Mouse (Mus musculus) urinary bladder, adult 18-20 months (tissue): Measurements from ENCODE around the gene Dtx1.

Experiments used
- DNase-seq, 2 experiments: peaks; one replicate each; pipeline ENCODE4 v3.0.0; 2022; ENCODE audit warnings: low spot score in 2 of 2, mixed read lengths in 2 of 2

The Dtx1 gene

DNA sequence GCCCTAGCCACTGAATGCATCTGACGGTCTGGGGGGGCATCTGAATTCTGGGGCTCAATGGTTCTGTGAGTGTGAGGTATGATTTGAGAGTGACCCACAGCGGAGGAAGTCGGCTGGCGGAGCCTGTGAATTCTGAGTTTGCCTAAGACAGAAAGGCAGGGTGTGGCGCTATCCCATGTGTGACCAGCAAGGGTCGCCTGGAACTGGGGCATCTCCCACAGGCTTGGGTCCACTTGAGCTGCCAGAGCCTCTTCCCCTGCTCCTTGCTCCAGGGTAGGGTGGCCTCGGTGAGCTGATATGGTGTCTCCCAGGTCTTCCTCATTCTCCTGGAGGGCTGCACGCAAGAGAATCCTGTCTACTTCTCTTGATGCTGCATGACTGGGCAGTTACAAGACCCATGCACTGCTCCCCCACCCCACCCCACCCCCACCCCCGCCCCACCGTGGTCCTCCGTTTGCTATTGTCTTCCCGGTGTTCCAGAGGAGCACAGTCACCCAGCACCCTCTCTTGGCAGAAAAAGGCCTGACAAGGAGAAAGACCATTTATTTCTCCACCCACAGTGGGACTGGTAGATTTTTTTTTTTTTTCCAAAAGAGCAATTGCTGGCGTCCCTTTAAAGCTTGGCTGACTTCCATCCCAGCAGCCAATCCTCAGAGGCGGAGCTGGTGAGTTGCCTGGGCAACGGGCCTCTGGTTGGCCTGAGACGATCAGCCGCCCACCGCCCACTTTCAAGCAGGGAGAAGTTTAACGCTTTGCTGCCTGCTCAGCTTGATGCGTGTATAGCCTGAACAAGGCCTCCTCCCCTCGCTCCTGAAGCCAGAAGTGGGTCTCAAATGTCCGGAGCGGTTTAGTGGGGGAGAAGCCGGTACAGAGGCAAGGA is 31.8 kb downstream of the Dtx1 start:
- DNase-seq, result peak in 1 of 2 experiments; percentile 42

DNA sequence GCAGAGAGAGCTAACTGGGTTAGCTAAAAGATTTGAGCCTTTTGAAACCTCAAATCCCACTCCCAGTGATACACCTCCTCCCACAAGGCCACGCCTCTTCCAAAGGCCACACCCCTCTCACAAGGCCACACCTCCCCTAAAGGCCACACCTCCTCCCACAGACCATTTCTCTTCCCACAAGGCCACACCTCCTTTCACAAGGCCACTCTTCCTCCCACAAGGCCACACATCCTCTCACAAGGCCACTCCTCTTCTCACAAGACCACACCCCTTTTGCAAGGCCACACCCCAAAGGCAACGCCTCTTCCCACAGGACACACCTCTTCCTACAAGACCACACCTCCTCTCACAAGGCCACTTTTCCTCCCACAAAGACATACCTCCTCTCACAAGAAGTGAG is 34.2 kb downstream of the Dtx1 start:
- DNase-seq, result no peak

DNA sequence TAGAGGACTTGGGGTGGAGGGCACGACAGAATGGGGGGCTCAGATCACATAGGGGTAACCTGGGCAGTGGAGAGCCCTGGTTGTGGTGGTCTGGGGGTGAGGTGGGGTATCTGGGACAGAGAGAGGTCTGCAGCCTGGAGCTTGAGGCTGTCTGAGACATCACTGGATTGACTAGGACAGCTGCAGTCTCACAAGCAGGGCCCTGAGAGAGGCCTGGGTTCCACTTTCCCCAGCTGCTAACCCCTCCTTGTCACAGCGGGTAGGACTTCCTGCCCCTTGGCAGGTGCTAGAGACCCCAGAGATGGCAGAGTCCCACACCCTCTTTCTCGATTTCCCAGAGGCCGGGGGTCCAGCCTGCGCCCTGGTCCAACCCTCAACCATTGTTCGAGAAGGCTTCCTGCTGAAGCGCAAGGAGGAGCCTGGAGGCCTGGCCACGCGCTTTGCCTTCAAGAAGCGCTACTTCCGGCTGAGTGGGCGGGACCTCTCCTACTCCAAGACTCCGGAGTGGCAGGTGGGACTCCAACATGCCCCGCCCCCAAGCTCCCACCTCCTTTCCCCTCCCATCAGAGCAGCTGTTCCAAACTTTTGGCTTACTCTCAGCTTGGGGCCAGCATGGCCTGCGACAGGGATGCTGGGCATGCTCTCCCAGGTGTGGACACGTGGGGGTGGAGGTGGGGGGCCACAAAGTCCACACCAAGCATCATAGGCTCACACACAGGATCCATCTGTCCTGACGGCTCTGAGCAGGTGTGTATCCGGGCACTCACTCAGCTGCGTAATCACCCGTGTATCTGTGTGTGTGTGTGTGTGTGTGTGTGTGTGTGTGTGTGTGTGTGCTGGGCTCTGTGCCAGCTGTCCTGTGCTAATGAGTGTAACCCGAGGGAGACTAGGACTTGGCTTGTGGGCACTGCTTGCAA is 37.2 kb downstream of the Dtx1 start:
- DNase-seq, result no peak

DNA sequence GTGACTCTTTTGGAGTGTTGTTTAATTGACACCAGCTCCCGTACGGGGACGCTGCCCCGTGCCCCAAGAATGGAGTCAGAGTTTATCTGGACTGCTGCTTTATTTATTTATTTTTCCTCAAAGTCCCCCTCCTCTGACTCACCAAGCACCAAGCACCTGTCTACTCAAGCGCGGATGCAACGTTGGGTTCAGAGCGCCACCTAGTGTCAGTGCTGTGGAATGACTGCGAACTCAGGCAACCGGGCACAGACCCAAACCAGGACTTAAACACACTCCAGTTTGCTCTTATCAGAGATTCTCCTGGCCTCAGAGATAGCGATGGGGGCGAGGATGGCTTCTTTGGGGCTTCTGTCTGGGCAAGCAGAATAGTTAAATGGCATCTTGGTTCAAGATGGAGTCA is 38.1 kb downstream of the Dtx1 start:
- peak in 1 of 2 experiments; percentile 30 for DNase-seq

DNA sequence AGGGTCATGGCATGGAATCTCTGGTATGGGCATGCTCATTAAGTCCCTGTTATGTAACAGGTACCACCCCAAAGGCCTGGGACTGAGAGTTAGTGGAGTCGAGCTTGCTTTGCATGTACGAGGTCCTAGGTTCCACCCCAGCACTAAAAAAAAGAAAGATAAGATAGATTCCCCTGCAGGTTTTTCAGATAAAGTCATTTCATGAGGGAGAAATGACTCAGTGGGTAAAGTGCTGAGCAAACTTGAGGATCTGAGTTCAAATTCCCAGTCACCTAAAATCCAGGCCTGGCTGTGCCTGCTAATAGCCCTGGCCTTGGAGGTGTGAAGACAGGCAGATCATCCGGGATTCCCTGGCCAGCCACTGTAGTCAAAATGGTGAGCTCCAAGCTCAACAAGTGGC is 39.9 kb downstream of the Dtx1 start:
- no peak for DNase-seq

DNA sequence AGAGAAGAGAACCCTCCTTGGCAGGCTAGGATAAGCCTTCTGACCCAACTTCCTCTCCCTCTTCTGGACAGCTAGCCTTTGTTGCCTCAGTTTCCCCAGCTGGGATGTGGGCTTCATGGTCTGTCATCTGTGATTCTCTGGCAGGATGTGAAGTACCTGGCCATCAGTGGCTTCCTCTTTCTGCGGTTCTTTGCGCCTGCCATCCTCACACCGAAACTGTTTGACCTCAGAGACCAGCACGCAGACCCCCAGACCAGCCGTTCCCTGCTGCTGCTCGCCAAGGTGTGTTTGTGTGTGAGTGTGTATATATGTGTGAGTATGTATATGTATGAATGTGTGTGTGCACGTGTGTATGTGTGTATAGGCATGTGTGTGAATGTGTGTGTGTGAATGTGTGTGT is 41.6 kb downstream of the Dtx1 start:
- DNase-seq, result no peak

DNA sequence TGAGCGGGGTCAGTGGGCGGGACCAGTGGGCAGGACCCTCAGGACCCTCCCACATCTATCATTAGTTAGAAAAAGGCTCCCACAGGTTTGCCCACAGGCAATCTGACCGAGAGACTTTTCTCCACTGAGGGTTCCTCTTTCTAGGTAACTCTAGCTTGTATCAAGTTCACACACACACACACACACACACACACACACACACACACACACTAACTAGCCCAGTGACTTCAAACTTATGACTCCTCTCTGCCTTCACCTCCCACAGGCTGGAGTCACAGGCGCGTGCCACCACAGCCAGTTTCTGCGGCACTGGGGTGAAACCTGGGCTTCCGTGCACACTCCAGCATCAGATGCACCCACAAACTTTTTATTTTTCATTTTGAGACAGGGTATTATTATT is 43.0 kb downstream of the Dtx1 start:
- no peak for DNase-seq

DNA sequence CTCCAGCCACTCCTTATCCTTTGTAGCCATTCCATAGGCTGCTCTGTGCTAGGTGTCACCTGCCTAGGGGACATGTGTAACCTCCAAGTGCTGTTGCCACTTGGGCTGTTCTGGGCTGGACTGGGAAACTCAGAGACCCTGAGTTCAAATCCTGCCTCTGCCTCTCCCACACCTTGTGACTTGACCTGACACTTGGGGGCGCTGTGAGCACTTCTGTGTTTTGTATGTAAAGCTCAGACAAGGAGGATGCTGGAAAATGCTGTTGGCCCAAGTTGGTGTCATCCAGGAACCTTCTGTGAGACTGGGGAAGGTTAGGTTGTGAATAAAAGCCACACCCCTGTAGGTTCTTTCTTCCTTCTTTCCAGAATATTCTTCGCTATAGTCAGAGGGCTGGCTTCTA is 46.8 kb downstream of the Dtx1 start:
- no peak for DNase-seq

DNA sequence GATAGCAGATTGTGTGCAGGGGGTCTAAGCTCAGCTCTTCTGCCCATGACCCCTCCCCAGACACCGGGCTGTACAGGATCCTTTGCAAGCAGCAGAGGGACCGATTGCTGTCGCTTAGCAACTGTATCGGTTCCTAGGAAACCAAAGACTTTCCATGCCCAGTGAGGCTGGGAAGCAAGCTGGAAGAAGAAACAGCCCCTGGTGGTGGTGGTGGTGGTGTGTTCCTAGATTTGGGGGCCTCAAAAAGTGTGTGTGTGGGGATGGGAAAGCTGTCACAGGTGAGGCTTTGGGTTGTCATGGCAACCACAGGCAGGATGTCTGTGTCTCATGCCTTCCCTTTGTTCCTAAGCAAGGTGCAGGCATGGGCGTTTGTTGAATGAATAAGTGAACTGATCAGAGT is 50.9 kb downstream of the Dtx1 start:
- no peak for DNase-seq

DNA sequence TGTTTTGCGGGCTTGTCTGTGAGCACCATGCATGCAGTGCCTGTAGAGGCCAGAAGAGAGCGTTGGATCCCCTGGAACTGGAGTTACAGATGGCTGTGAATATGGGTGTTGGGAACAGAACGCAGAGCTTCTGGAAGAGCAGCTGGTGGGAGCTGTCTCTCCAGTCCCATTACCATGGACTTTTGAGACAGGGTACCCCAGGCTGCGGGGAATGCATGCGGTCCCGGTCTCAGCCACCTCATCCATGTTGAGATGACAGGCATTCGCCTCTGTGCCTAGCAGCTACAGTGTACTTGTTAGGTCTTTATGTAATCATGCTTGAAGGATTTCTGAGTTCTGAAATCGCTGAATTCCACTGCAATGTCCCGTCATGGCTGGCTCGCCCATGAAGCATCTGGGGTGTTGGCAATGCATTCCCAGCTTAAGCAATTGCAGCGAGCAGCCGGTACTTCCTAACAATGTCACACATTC is 55.4 kb downstream of the Dtx1 start:
- DNase-seq, result no peak

DNA sequence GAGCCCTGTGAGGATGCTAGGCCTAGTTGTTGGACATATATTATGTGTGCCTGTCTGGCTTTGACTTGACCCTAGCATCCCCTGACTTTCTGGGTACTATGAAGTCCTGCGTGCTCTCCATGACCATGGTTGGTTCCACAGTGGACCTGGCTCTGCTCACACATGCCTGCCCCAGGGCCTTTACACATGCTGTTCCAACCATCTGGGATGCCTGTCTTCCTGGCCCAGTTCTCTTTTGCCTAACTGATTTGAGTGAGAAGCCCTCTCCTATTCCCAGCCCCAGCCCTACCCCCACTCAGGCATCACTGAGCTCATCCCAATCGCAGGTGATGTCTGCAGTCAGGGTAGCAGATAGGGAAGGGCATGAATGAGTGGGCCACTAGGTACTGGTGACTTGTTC is 57.9 kb downstream of the Dtx1 start:
- no peak for DNase-seq

DNA sequence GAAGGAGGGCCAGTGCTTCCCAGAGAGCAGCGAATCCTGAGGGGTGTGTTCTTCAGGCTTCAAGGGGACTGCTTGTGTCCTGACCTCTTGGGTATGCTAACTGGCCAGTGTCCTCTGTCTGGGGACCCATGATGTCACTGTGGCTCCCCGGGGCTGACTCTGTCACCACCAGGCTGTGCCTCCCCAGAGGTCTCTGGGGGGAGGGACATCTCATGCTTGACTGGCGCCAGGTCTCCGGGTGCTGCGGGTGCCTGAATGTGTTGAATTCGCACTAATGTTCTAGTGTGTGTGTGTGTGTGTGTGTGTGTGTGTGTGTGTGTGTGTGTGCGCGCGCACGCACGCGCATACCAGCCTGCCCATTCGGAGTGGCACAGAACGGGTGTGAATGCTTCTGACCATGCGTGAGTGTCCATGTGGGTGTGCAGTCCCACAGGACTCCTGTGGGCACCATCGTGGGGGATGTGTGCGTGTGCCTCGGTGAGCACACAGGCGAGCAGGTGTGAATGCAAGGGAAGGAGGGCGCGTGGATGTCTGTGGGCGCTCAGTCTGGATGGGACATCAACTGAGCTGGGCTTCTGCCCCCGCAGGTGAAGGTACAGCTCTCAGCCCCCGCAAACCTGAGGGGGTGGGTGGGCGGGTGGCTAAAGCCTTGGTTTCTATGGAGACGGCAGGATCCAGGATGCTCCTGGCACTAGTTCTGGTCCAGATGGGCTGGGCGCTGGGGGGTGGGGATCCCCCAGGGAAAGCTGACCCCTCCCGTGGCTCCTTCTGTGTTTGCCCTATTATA is 58.6 kb downstream of the Dtx1 start:
- DNase-seq, result no peak

DNA sequence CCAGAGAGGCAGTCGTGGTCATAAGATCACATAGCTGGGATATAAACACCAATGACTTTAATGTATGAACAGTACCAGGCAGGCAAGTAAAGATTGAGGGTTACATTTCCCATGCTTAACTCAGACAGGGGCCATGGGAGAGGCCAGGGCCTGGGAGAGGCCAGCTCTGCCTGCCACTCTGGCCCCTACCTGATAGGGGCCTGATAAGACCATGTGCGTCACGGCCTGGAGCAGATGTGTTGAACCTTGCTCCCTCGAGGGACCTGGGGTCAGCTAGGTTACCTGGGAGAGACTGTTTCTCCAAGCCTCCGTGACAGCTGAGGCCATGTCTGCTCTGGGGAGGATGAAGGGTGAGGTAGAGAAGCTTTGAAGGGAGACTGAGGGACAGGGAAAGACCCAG is 60.5 kb downstream of the Dtx1 start:
- DNase-seq, result no peak

DNA sequence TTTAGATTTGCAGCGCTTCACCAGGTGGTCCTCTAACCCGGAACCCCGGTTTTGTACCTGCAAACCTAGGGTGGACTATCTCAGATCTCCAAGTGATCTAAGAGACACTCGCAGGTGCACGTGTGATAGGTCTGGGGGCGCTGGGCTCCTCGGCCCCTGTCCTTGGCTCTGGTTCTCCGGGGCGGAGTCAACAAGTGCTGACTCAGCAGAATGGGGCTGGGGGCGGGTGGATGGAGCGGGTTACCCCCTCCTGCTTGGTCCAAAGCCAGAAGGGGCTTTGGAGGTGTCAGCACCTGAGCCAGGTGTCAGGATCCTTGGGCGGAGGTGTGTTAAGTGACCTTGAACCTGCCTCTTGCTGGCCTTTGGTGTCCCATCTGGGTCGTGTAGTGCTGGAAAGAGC is 61.8 kb downstream of the Dtx1 start:
- no peak for DNase-seq

DNA sequence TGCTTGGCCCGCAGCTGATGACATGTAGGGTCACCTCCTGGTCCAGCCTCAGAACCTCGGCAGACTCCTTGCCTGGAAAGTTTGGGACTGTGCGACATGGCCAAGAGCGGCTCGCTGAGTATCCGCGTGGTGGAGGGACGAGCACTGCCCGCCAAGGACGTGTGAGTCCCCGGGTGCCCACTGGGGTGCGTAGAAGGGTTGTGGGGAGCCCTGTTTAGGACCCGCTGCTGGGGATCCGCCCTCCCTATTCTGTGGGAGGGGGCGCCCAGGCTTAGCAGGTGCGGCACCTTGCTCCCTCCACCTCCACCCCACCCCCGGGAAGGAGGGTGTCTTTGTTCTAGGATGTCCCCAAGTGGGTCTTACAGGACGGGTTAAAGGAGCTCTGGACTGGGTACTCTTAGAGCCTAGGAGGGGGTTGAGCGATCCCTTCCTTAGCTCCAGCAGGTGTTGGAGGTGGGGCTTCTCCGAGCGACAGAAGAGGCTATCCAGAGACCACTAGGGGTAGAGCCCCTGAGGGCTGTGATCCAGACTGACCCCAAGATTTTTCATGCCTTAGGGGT is 62.3 kb downstream of the Dtx1 start:
- peak in 1 of 2 experiments; percentile 21 for DNase-seq

DNA sequence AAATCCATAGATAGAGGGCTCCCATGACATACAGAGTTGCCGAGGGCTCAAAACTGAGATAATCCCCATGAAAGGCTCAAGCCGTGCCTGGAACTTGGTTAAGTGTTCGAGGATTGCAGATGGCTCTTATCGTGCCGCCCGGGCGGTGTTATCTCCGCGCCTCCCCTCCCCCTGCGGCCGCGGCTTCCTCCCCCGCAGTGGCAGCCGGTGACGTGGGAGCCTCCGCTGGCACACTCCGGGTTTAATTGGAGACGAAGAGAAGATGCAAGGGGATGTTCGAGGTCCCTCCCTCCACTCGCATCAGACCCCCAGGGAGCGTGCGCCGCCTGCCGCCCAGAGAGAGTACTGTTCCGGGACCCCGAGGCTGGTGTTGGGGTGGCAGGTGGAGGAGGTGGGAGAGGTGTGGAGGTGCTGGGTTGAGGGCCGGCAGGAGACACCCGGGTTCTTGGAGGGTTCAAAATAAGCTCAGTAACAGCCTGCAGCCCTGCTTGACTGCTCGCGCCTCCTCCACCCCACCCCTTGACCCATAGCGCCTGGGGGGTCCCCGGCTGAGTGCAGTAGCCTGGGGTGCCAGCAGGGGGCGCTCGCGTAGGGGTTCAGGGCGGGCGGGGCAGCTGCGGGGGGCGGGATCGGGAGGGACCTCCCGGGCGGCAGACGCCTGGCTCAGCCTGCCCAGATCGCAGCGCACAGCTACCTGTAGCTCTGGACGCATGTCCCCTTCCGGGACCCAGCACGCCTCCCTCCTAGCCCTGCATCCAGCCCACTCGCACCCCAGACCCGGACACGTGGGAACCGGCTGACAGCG is 63.0 kb downstream of the Dtx1 start, which contains the start of gene Rasal1:
TSS of gene Rasal1 (plus strand) at position 244 of the 805 bp plus-strand sequence.
- DNase-seq, result peak in 1 of 2 experiments; percentile 15

DNA sequence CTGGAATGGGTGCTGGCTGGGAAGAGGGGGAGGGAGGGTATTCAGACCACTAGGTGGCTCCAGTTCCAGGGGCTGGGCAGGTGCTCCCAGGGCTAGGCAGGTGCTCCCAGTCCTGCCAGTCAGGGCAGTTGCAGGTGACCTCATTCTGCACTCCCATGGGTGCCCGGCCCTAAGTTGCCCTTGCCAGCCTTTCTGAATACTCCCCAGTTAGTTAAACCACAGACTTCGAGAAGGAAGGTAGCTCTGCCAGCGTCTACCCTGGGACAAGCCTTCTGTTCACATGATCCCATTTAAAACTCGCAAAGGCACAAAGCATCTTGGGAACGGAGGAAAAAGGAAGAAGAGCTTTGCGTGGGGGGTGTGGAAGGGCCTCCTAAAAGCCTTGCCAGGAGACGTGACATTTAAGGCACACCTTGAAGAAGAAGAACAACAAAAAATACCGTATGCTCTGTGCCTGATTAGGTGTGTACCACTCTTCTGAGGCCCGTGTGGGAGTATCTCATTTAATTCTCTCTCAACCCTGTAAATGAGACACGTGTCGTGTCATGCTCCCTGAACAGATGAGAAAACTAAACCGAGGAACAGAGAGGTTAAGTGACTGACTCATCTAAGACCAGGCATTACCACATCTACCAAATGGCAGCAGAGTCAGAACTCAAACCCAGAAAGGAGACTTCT is 63.8 kb downstream of the Dtx1 start:
- no peak for DNase-seq

DNA sequence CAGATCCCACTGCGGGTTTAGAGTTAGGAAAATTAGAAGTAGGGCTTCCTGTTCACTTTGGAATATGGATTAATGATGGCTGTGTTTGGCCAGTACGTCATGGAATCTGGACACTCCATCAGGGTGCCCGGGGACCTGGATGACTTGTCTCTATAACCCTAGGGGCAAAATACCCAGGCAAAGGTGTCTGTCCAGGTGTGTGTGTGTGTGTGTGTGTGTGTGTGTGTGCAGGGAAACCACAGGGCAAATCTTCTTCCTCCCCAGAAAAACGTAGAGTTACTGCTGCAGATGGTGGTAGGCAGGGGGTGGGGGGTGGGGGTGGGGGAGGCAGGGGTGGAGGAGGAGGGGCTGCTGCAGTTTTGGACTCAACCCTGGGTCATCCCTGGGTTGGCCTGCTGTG is 64.4 kb downstream of the Dtx1 start:
- no peak for DNase-seq

DNA sequence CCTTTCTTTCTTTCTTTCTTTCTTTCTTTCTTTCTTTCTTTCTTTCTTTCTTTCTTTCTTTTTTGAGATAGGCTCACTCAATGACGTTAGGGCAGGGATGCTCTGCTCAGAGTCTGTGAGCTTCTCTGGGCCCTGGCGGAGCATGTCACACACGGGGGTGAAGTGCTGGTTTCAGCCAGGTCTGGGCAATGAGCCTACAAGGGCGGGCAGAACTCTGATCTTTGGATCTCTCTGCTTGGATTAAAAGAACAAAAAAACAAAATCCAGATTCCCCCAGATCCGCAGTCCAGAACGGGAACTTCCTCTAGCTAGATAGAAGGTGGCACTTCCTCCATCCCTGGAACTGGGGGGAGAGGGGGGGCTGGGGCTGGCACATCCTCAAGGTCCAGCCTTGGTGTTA is 65.9 kb downstream of the Dtx1 start:
- no peak for DNase-seq

DNA sequence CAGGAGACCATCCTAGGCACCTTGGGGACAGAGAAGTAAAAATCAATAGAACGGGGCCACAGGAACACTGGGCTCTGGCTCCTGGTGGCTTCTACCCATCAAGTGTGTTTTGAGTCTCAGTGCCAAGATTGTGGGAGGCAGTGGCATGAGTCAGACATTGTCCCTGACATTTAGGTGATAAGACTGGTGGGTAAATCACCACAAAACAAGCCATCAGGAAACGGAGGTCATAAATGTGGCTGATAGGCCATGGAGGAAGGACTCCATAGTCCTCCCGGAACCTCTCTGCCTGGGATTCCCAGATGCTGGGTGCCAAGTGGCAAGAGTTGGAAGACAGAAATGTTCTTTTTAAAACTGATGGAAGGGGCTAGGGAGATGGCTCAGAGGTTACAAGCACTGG is 67.5 kb downstream of the Dtx1 start:
- DNase-seq, result no peak
